Mouse (Mus musculus): ENCODE measurements around the gene Map7. TPM values are rescaled to one million over a fixed set of nuclear protein-coding genes. Genes with fewer than 3 reads are reported as not detected.

Map7 gene
- polyA plus RNA-seq, 1 experiment from 2014 or later, result 8.2 TPM

DNA sequence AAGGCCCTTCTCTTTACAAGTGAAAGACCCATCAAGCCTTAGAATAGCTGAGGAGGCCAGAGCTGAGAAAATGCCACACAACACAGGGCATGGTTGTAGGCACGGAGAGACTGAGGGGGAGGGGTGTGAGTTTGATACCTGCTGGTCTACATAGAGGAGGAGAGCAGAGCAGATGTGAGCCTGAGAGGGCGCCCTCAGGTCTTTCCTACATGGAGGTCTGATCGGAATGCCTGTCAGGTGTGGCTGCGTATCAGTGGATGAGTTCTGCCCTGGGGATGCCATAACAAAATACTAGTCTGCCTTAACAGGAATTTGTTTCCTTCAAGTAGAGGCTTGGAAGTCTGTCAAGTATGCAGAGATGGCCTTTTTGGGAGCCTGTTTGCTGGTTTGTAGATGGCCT lies 37.0 kb downstream of the Map7 start:
- WGBS, result 87% methylated on average over 4 of the region's 4 CpGs
- no peak for ATAC-seq (replicated peaks; ENCODE audit: low FRiP score)

DNA sequence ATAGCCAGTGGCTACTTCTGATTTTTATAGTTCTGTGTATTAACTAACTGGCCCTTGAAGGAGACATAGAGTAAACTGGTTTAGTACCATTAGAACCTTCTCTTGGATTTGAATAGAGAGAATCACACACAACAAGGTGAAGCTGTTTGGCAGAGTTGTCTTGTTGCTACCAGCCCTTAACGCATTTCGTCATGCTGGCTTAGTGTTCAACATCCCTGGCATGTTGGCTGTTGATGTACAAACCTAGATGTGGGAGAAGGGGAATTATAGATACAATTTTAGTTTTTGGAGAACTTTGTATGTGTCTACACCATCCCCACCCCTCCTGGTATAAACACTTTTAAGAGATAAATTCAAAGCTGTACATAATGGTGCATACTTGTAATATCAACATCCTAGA lies 37.5 kb downstream of the Map7 start:
- Histone ChIP-seq H3K4me2 (ENCODE audit: low read depth, low read length, severe bottlenecking) (no peak overlapping the region), H3K36me3 (ENCODE audit: control insufficient read depth, insufficient read depth, low read length) (no peaks in the 10 kb centered on the region), H3K9ac (ENCODE audit: low read length) (no peak overlapping the region), H3K27me3 (ENCODE audit: control insufficient read depth, insufficient read depth, low read length) (no peaks in the 10 kb centered on the region), H3K27ac (ENCODE audit: low read depth, low read length) (no peak overlapping the region), H3K4me1 (replicated peaks; ENCODE audit: control insufficient read depth, insufficient read depth, low read length) (no peaks in the 10 kb centered on the region), H3K4me3 (ENCODE audit: low read depth, low read length) (no peak overlapping the region), H3K9me3 (ENCODE audit: control insufficient read depth, low read length) (no peaks in the 10 kb centered on the region)
- DNase-seq (ENCODE audit: low spot score), result no peak
- WGBS, result 88% methylated on average over 2 of the region's 2 CpGs
- ATAC-seq (replicated peaks; ENCODE audit: low FRiP score), result no peak

More for the DNA sequence above, 37.0 kb downstream of the Map7 start:
- no peak overlapping the region for H3K4me3 ChIP-seq (ENCODE audit: low read depth, low read length)
- peak; percentile 41 for DNase-seq (ENCODE audit: low spot score)
- no peaks in the 10 kb centered on the region for H3K36me3 ChIP-seq (ENCODE audit: control insufficient read depth, insufficient read depth, low read length)
- no peaks in the 10 kb centered on the region for H3K9me3 ChIP-seq (ENCODE audit: control insufficient read depth, low read length)
- H3K4me1 ChIP-seq (replicated peaks; ENCODE audit: control insufficient read depth, insufficient read depth, low read length), result no peaks in the 10 kb centered on the region
- H3K27ac ChIP-seq (ENCODE audit: low read depth, low read length), result no peak overlapping the region
- H3K27me3 ChIP-seq (ENCODE audit: control insufficient read depth, insufficient read depth, low read length), result no peaks in the 10 kb centered on the region
- H3K9ac ChIP-seq (ENCODE audit: low read length), result no peak overlapping the region
- no peak overlapping the region for H3K4me2 ChIP-seq (ENCODE audit: low read depth, low read length, severe bottlenecking)

DNA sequence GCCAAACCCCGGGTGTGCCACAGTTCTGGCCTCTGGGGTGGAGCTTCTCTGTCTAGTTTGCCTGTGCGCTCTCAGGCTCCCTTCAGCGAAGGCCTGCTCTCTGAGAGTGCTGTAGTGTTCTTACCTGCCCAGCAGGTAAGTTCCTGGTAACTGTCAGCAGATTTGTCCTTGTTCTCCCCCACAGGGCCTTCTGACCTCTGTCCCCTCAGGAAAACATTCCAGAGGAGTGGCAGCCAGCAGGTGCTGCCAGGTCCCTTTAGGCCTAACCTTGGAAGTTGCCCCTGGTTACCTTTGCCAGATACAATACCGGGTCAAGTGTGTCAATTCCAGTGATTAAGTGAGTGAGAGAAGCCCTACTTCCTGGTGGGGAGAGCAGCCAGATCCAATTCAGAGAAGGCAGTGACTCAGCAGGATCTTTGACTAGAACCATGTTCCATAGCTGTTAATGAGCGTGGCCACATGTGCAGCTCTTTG lies 38.6 kb downstream of the Map7 start:
- no peaks in the 10 kb centered on the region for H3K36me3 ChIP-seq (ENCODE audit: control insufficient read depth, insufficient read depth, low read length)
- no peak overlapping the region for H3K27ac ChIP-seq (ENCODE audit: low read depth, low read length)
- DNase-seq (ENCODE audit: low spot score), result no peak
- no peaks in the 10 kb centered on the region for H3K4me1 ChIP-seq (replicated peaks; ENCODE audit: control insufficient read depth, insufficient read depth, low read length)
- H3K9me3 ChIP-seq (ENCODE audit: control insufficient read depth, low read length), result no peaks in the 10 kb centered on the region
- no peaks in the 10 kb centered on the region for H3K27me3 ChIP-seq (ENCODE audit: control insufficient read depth, insufficient read depth, low read length)
- WGBS, result 89% methylated on average over 5 of the region's 5 CpGs
- H3K4me2 ChIP-seq (ENCODE audit: low read depth, low read length, severe bottlenecking), result no peak overlapping the region
- no peak for ATAC-seq (replicated peaks; ENCODE audit: low FRiP score)
- no peak overlapping the region for H3K4me3 ChIP-seq (ENCODE audit: low read depth, low read length)
- no peak overlapping the region for H3K9ac ChIP-seq (ENCODE audit: low read length)

DNA sequence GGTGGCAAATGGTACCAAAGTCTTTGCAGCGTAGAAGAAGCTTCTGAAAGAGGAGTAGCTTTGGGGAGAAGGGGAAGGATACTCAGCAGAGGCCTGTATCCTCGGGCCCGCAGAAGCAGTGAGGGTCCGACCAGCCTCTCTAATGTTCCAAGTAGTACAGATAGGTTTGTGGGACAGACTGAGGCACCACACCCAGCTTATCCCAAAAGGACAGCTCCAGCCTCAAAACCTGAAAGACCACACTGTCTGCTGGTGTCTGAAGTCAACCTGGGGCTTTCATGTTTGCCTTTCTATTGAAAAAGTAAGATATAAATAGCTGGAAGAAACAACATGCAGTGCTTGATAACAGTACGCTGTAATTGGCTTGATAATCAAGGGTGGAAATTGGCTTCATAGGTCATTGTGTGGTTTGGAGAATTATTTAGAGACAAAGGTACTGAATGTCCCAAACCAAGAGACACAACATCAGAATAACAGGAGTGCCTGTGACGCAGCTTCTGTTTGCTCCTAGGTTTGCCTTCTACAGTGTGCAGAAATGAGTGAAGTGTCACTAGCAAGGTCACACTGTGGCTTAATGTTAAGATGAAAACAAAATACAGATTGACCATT lies 42.0 kb downstream of the Map7 start:
- H3K27me3 ChIP-seq (ENCODE audit: control insufficient read depth, insufficient read depth, low read length), result no peaks in the 10 kb centered on the region
- H3K4me3 ChIP-seq (ENCODE audit: low read depth, low read length), result no peak overlapping the region
- H3K9me3 ChIP-seq (ENCODE audit: control insufficient read depth, low read length), result no peaks in the 10 kb centered on the region
- H3K36me3 ChIP-seq (ENCODE audit: control insufficient read depth, insufficient read depth, low read length), result no peaks in the 10 kb centered on the region
- no peak for DNase-seq (ENCODE audit: low spot score)
- H3K27ac ChIP-seq (ENCODE audit: low read depth, low read length), result no peak overlapping the region
- no peak for ATAC-seq (replicated peaks; ENCODE audit: low FRiP score)
- H3K4me2 ChIP-seq (ENCODE audit: low read depth, low read length, severe bottlenecking), result no peak overlapping the region
- no peaks in the 10 kb centered on the region for H3K4me1 ChIP-seq (replicated peaks; ENCODE audit: control insufficient read depth, insufficient read depth, low read length)
- H3K9ac ChIP-seq (ENCODE audit: low read length), result no peak overlapping the region
- WGBS, result 92% methylated on average over 6 of the region's 6 CpGs

DNA sequence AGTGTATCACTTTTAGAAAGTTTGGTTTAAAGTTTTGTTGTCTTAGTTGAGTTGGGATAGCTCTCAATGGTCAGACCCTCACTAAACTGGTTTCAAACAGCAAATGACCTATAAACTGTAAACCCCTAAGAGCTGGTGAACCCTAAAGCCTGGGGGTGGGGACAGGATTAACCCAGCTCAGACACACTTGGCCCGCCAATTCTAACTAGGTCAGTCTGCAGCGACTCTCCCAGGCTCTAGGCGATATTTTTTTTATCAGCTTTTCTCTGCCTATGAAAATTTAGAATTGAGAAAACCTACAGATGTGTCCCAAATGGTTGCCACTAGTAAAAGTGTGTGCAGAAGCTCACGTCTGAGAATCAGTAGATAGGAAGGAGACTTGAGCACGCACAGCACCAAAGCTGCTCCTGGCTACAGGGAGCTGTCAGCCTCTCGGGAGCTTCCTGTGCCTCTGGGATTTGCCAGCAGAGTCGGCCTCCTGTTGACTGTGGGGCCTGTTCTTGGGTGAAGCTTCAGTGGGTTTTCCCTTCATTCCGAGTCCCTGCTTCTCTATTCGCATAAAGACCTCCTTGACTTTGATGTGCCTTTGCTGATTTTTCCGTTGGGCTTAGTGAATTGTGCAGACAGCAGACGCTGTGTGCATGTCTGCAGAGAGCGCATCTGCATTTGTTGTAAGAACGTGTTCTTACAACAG lies 46.7 kb downstream of the Map7 start:
- H3K9me3 ChIP-seq (ENCODE audit: control insufficient read depth, low read length), result no peaks in the 10 kb centered on the region
- no peaks in the 10 kb centered on the region for H3K4me1 ChIP-seq (replicated peaks; ENCODE audit: control insufficient read depth, insufficient read depth, low read length)
- no peak for DNase-seq (ENCODE audit: low spot score)
- H3K27me3 ChIP-seq (ENCODE audit: control insufficient read depth, insufficient read depth, low read length), result no peaks in the 10 kb centered on the region
- no peak overlapping the region for H3K27ac ChIP-seq (ENCODE audit: low read depth, low read length)
- no peak overlapping the region for H3K4me3 ChIP-seq (ENCODE audit: low read depth, low read length)
- 23% methylated on average over 13 of the region's 13 CpGs for whole genome bisulfite sequencing
- no peak for ATAC-seq (replicated peaks; ENCODE audit: low FRiP score)
- no peak overlapping the region; the same call in 1 of the 2 replicates for H3K9ac ChIP-seq (ENCODE audit: low read length)
- H3K4me2 ChIP-seq (ENCODE audit: low read depth, low read length, severe bottlenecking), result no peak overlapping the region
- no peaks in the 10 kb centered on the region for H3K36me3 ChIP-seq (ENCODE audit: control insufficient read depth, insufficient read depth, low read length)

DNA sequence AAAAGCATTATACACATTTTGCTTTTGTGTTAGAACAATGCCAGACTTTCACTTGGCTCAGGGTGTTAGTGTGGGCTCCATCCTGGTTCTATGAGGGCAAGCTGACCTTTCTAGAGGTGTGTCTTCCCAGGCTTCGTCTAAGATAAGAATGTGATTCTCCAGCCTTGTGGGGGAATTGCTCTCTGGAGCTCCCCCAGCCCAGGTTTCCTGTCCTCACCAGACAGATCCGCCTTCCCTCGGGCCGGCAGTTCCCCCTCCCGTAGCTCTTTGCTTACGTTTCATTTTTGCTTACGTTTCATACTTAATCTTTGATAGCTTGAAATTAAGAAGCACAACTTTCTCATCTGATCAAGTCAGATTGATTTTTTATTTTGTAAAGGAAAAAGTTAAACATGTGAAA lies 48.8 kb downstream of the Map7 start:
- Histone ChIP-seq H3K9me3 (ENCODE audit: control insufficient read depth, low read length) (no peaks in the 10 kb centered on the region), H3K27ac (ENCODE audit: low read depth, low read length) (no peak overlapping the region), H3K4me1 (replicated peaks; ENCODE audit: control insufficient read depth, insufficient read depth, low read length) (peaks cover 2% of the 10 kb centered on the region; the same call in 1 of the 2 replicates), H3K4me2 (ENCODE audit: low read depth, low read length, severe bottlenecking) (no peak overlapping the region), H3K36me3 (ENCODE audit: control insufficient read depth, insufficient read depth, low read length) (no peaks in the 10 kb centered on the region), H3K4me3 (ENCODE audit: low read depth, low read length) (no peak overlapping the region), H3K27me3 (ENCODE audit: control insufficient read depth, insufficient read depth, low read length) (no peaks in the 10 kb centered on the region), H3K9ac (ENCODE audit: low read length) (no peak overlapping the region)
- WGBS, result 80% methylated on average over 7 of the region's 7 CpGs
- DNase-seq (ENCODE audit: low spot score) (no peak), ATAC-seq (replicated peaks; ENCODE audit: low FRiP score) (no peak)

DNA sequence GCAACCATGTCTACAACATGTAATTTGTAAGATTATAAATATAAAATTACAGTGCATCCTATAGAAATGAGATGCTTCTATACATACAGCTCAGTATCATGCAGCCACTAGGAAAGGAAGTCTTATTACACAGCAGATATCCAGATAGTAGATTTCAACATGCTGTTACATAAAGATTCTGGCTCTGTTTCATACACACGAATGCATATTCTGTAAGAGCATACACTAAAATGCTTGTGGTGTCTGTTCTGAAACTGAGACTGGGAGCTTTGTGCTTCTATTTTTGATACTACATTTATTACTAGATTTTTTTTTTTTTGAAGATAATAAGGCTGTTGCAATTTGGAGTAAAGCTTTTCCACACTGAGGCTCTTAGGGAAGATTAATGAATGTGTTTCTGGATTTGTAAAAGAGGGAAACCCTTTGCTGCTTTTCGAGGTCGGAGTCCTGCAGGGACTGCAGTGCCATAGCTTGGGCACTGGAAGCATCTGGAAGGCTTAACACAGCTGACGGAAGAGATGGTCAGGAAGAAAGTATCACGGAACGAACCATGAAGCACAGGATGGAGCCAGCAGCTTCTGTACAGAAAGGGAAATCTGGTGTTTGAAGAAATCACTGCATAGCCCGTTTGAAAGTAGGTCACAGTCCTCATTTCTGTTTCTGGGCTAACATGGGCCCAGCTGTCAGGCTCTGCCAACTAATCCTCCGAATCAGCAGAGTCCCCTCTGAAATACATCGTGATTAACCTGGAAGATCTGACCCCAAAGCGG lies 50.9 kb downstream of the Map7 start:
- Histone ChIP-seq H3K9me3 (ENCODE audit: control insufficient read depth, low read length) (no peaks in the 10 kb centered on the region), H3K27ac (ENCODE audit: low read depth, low read length) (no peak overlapping the region), H3K9ac (ENCODE audit: low read length) (no peak overlapping the region), H3K4me1 (replicated peaks; ENCODE audit: control insufficient read depth, insufficient read depth, low read length) (peaks cover 2% of the 10 kb centered on the region; the same call in 1 of the 2 replicates), H3K4me3 (ENCODE audit: low read depth, low read length) (no peak overlapping the region), H3K36me3 (ENCODE audit: control insufficient read depth, insufficient read depth, low read length) (no peaks in the 10 kb centered on the region), H3K4me2 (ENCODE audit: low read depth, low read length, severe bottlenecking) (no peak overlapping the region), H3K27me3 (ENCODE audit: control insufficient read depth, insufficient read depth, low read length) (no peaks in the 10 kb centered on the region)
- no peak for ATAC-seq (replicated peaks; ENCODE audit: low FRiP score)
- WGBS, result 78% methylated on average over 10 of the region's 10 CpGs
- no peak for DNase-seq (ENCODE audit: low spot score)

DNA sequence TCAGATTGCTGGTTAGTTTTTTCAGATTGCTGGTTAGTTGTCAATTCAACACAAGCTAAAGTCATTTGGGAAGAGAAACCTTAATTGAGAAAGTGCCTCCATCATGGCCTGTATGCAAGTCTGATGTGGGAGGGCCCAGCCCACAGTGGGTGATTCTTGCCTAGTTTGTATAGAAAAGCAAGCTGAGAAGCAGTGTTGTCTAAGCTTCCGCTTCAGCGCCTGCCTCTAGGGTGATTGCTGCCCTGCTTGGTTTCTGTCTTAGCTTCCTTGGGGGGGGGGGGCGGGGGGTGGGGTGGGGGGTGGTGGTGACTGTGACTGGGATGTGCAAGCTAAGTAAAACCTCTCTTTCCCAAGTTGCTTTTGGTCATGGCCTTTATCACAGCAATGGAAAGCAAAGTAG lies 53.0 kb downstream of the Map7 start:
- H3K9ac ChIP-seq (ENCODE audit: low read length), result no peak overlapping the region
- 26% methylated on average over 3 of the region's 3 CpGs for WGBS
- H3K4me1 ChIP-seq (replicated peaks; ENCODE audit: control insufficient read depth, insufficient read depth, low read length), result peaks cover 10% of the 10 kb centered on the region
- H3K9me3 ChIP-seq (ENCODE audit: control insufficient read depth, low read length), result no peaks in the 10 kb centered on the region
- H3K4me3 ChIP-seq (ENCODE audit: low read depth, low read length), result no peak overlapping the region
- no peak overlapping the region for H3K27ac ChIP-seq (ENCODE audit: low read depth, low read length)
- no peaks in the 10 kb centered on the region for H3K36me3 ChIP-seq (ENCODE audit: control insufficient read depth, insufficient read depth, low read length)
- DNase-seq (ENCODE audit: low spot score), result no peak
- ATAC-seq (replicated peaks; ENCODE audit: low FRiP score), result no peak; the same call in 1 of the 2 replicates
- H3K27me3 ChIP-seq (ENCODE audit: control insufficient read depth, insufficient read depth, low read length), result no peaks in the 10 kb centered on the region
- no peak overlapping the region for H3K4me2 ChIP-seq (ENCODE audit: low read depth, low read length, severe bottlenecking)
